Mouse (Mus musculus) adrenal gland, adult (tissue): ENCODE data around the gene Usp49.

Experiments used
- DNase-seq, 2 experiments: peaks; one replicate each; pipeline ENCODE4 v3.0.0; 2022 to 2023; ENCODE audit warnings: low spot score in 1 of 2; ENCODE audit not compliant: inconsistent age in 2 of 2

Usp49 gene

DNA sequence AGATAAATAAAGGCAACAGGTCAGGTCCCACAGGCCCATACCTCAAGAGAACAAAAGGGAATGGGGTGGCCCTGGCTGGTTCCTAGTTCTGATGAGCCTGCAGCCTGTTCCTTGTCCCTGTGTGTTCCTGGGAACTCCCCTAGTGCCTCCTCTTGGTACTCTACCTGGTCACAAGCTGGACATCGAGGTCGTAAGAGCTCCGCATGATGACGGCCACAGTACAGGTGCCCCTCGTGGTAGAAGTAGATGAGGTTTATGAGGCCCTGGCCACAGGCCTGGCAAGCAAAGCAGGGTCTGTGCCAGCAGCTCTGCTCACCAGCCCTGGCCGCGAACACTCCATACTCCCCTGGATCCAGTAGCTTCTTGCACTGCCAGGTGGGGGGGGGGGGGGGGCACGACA lies 59.4 kb downstream of the Usp49 start:
- DNase-seq, result no peak

DNA sequence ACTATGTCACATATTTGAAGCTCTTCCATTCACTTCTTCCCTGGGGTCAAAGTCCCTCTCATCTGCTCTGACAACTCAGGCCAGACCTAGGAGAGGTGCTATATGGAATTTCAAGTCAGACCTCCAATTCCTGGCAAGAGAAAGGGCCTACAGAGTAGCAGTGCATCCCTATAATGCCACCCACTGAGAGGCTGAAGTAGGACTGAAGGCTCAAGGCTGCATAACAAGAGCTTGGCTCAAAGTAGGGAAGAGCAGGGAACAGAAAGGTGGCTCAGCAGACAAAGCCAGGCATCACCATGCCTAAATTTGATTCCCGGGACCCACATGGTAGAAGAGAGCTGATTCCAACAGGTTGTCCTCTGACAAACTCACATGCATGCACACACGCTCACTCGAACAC lies 61.2 kb downstream of the Usp49 start:
- DNase-seq, result no peak

DNA sequence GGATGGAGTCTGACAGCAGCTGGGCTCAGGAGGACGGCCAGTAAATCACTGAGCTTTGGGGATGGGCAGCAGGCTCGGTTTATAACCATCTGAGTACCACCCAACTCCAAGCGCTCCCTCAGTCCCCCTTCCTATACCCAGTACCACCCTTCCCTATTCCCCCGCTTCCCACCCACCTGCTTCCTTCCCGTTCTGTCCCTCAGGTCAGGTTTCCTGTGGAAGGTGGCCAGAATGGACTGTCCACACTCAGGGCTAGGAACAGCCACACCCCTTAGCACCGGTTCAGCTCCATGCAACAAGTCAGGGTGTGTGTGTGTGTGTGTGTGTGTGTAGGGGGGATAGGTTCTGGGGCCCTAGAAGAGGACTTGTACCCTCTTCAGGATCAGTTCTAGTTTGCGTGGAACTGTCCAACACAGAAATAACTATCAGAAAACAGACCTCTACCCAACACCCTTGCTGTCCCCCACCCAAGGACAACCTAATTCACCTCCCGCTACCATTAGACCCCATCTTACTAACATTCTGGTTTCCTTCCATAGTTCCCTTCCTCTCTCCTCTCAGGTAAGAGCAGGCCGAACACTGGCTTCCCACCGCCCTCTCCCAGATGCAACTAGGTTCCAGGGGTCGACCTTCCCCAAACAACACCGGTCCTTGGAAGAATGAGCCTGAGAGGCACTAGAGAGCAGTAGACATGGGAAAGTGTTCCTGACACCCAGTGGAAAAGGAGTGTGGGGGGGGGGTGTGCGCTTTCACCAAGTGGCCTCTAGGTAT lies 63.4 kb downstream of the Usp49 start:
- peak; percentile 41 to 52 for DNase-seq

DNA sequence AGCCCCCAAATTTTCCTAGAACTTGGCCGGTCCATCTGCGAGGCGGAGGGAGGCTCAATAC lies 63.8 kb downstream of the Usp49 start, which contains the start of gene Gm21981:
Gm21981 (minus strand) TSS at position 14 of the 61 bp plus-strand sequence.
- DNase-seq, result no peak

DNA sequence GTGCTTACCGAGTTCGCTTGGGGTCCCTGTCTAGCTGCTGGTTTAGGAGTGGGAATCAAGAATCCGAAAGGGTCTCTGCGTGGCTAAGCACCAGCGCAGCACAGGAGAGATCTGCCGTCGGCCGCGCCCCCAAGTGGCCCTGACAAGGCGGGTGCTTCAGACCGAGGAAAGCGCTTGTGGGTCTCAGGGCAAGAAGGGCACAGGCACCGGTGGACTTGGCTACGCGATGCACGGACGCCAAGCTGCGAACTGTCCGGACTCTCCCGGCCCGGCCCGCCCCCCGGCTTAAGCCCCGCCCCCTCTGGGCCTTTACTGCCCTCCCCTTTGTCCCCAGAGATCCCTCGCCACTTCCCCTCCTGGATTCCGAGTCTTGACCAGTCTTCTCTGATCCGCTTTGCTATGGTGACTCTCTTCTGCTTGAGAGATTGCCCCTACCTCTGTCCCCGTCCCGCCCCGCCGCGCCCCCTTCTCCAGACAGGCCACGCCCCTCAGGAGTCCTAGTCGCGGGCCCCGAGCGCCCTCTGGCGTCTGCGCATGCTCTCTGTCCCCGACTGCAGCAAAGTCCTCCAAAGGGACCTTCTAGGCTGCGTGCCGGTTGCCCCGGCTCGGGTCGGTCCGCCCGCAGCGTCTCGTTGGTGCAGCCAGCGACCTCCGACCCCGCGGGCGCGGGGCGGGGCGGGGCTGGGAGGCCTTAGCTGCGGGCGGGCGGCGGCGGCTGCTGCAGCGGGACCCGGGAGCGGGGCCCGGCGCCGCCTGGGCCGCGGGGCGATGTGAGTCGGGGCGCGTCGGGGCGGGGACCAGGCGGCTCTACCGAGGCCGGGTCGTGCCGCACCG lies 64.2 kb downstream of the Usp49 start, which contains the start of gene Prickle4:
Prickle4 (minus strand) TSS at position 234 of the 834 bp plus-strand sequence.
- DNase-seq, result peak; percentile 98 to 100

- no peak for DNase-seq
These were observed 64.8 kb downstream of the Usp49 start for GRCm38 (mm10) chr17:47695337-47695710.

- no peak for DNase-seq
These were observed 67.7 kb downstream of the Usp49 start for GRCm38 (mm10) chr17:47698156-47698555.

GRCm38 (mm10) chr17:47699055-47699454 lies 68.6 kb downstream of the Usp49 start:
- DNase-seq, result no peak

DNA sequence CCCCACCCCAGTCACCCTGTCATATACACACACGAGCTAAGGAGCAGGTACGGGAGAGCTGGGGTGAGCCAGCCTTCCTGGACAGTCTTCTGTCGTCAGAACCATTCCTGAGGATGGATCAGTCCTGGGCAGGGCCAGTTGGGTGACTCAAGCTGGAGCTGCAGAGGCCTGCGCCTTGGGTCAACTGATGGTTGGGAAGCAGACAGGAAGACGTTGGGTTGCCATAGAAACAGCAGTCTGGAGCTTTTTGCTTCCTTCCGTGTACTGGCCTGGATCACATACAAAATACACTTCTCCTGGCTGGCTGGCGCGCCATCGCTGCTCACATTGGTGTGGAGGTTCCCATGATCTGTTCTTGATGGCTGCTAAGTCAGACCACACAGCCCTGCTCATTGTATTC lies 71.3 kb downstream of the Usp49 start:
- no peak for DNase-seq

- no peak for DNase-seq
These were observed 72.3 kb downstream of the Usp49 start for GRCm38 (mm10) chr17:47702548-47703345.

DNA sequence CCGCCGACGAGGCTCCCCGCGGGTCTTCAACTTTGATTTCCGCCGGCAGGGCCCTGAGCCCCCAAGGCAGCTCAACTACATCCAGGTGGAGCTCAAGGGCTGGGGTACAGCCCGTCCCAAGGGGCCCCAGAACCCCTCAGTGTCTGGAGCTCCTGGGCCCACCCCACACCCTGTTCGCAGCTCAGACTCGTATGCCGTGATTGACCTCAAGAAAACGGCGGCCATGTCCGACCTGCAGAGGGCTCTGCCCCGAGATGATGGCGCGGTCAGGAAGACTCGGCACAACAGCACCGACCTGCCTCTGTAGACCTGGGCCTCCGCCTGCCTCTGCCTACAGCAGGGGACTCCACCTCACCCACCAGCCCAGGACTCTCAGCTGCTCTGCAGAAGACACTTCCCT lies 73.1 kb downstream of the Usp49 start:
- no peak for DNase-seq

- no peak for DNase-seq
These were observed 74.2 kb downstream of the Usp49 start for GRCm38 (mm10) chr17:47704692-47705091.

GRCm38 (mm10) chr17:47706196-47706595 lies 75.7 kb downstream of the Usp49 start:
- DNase-seq, result no peak

DNA sequence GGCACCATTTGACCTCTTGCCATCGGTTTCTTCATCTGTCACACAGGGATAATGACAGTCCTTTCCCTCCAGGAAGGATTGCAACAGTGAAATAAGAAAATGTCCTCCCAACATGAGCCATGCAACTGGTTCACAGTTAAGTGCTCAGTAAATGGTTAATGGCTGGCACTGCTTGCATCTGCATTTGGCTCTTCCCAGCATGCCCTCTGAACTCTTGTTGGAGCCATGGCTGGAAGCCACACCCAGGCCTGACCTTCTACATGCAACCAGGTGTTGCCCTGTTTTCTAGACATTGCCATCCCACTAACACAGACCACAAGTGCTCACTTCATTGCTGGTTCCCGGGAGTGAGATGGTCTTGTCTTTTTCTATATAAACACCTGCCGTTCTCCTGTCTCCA lies 77.5 kb downstream of the Usp49 start:
- no peak for DNase-seq

DNA sequence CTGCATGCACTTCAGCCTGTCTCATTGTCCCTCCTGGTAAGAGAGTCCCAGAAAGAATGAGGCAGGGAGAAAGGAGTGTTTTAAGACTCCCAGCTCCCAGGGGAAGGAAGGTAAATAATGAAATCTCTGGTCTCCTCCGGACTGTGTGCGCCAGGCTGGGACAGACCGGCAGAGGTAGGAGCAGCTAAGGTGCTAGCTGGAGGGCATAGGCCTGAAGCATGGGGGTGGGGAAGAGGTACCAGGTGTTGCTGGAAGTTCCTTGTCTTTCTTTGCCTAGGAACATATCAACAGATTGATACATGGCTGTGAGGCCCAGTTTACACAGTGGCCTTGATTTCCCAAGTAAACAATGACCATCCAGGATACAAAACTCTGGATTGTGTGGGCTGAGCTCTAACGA lies 78.5 kb downstream of the Usp49 start:
- DNase-seq, result no peak

GRCm38 (mm10) chr17:47710036-47710435 lies 79.5 kb downstream of the Usp49 start:
- DNase-seq, result no peak

DNA sequence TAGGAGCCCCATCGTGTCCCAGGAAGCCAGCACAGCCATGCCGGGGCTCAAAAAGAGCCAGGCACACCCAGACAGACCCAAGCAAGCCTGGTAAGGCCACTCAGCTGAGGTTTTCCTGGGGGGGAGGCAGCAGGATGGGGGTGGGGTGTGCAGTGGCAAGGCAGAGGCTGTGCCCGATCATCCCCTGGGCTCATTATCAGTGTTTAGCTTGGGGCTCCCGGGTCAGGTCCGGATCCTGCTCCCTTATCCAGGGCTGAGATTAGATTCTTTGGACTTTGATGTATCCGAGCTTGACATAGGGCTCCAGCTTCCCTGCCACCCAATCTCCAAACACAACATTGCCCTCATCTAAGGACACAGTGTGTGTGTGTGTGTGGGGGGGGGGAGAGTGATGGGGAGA lies 81.4 kb downstream of the Usp49 start:
- DNase-seq, result no peak

DNA sequence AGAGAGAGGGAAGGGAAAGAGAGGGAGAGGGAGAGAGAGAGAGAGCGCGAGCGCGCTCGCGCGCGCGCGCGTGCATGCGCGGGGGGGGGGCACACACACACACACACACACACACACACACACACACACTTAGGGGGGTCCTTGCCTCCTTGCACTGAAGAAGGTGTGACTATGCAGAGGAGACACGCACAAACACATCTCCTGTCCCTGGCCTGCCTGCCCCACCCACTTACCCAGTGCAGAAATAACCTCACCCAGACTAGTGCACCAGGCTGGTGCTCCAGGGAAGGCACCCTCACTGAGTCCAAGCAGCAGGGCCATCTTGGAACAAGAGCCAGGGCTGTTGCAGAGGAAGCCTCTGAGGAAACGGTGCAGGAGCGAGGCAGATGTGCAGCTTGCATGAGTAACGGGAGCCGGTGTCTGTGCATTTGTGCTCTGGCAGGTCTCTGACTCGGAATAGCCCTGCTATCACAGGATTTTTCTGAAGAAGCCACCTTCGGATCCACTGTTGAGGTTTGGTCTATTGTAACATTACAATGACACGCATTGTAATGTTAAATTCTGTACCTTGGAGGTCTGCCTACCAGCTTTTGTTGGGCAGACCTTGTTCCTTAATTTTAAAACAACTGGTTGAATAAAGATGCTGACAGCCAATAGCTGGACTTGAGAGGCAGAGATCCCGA lies 82.5 kb downstream of the Usp49 start:
- no peak for DNase-seq

- DNase-seq, result no peak
These were observed 84.5 kb downstream of the Usp49 start for GRCm38 (mm10) chr17:47715037-47715436.

DNA sequence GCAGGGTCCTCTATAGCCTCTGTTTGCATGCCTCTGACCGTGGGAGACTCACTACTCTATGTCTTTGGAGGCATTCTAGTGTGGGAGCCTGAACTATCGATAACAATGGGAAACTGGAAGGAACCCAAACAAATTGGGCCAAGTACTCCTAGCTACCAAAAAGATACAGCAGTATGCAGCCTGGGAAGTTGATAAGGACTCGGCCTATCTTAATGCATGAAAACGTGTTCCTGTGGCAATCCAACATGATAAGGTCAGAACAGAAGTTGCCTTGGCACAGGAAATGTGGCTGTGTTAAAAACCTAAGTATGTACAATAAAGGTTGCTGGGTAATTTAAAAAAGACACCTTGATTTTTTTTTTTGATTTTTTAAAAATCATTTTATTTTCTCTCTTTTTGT lies 90.7 kb downstream of the Usp49 start:
- DNase-seq, result no peak

DNA sequence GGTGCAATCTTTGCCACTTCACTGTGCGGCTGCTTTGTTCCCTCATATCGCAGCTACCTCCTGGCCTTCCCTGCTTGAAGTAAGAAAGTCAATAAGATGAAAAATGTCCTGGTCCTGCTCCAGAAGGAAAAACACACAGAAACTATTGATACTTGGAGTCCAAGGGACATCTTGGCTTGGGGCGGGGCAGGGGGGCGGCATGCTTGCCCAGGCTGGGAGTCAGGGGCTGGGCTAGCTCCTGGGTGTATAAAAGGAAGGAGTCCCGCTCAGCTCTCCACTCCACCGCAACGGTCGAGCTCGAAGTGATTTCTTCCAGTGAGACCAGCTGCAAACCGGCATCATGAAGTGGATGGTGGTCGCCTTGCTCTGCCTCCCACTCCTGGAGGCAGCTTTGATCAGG lies 96.1 kb downstream of the Usp49 start, which contains the start of gene Pgc:
Pgc (plus strand) TSS at position 277 of the 400 bp plus-strand sequence.
- DNase-seq, result no peak
